Mouse (Mus musculus) liver (tissue): ENCODE results near the gene Rims3.

Source experiments
- DNase-seq: peaks from one replicate; pipeline ENCODE4 v3.0.0-alpha.2; 2020; ENCODE audit warnings: mixed read lengths

Rims3 gene

DNA sequence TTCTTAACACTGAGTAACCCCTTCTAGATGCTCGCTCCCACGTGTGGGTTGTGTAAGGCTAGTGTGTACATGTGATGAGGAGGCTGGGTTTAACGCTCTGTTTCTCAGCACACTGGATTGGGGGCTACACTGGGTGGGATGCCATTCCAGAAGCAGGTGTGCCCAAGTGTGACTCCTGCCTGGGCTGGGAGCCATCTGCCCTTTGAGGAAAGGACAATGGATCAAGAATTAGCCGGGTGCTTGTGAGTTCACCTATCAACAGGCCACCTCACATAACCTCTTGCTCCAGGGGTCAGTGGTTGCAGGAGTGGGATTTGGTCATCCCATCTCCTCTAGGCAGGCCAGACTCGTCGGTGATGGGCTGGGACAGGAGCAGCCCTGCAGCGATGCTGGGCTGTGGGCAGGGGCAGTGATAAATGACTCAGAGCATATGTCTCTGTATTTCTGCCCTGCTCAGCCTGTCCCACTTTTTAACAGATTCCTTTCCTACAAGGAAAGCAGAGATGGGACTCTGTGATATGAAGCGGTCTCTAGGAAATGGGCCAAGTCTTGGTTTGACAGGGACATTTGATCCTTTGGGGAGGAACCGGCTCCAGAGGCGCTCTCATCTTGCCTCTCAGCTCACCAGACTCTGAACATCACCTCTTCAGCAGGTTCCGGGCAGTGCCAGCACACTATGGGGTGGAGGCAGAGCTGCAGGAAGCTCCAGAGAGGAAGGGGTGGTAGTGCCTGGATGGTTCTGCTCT, 39.2 kb downstream of the Rims3 start:
- DNase-seq = no peak

GRCm38 (mm10) chr4:120894584-120894983, 40.0 kb downstream of the Rims3 start:
- DNase-seq = no peak

GRCm38 (mm10) chr4:120895226-120895625, 40.6 kb downstream of the Rims3 start:
- DNase-seq = no peak

DNA sequence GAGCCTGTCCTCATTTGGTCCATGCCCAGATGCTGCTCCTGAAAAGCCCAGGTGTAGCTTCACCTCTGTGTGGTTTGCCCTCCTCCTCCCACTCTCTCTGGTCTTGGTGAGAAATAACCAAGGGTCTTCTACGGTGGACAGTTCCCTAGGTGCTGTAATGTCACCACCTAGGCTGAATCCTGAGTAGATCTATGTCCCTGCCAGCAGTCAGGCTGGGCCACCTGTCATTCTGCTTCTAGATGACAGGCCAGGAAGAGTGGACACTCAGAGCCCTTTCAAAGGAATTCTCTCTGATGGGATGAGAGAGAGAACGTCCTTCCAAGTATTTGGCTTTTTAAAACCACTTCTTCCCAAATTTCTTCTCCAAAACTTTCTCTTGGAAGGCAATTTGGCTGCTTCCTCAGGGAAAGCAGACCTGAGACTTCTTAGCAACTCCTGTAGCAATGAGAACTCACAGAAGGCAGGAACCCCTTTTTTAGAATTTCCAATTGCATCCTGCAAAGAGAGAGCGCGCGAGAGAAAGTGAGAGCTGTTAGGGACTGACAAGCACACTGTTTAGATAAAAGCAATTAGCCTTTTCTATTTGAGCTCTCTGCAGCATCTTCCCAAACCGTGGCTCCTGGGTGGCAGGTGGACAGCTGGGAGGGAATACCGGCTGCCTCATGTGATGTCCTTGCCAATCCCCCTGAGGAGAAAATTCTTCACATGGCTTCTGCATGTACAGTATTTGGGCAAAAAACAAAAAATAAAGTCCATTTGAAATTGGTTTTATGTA, 41.4 kb downstream of the Rims3 start:
- DNase-seq = no peak

DNA sequence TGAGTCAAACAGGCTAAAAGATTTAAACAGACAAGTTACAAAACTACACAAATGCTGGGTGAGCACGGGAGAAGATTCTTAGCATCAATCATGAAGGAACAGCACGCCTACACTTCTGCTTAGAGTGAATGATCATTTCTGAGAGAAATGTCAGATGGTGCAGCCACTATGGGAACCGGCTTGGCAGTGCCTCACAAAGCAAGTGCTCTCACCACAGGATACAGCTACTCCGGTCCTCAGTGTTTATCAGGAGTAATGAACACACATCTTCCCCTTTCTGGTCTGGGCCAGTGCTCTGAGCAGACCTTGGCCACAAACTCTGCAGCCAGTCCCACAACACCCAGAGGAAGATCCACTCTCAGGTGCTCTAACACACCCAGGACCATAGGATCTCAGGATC, 49.9 kb downstream of the Rims3 start:
- no peak for DNase-seq

- DNase-seq = no peak
Observed at GRCm38 (mm10) chr4:120905644-120906043, 51.0 kb downstream of the Rims3 start.

- DNase-seq = peak; percentile 75
Observed at GRCm38 (mm10) chr4:120909558-120910150, 55.0 kb downstream of the Rims3 start.

GRCm38 (mm10) chr4:120911086-120911485, 56.5 kb downstream of the Rims3 start:
- no peak for DNase-seq

- DNase-seq = no peak
Observed at GRCm38 (mm10) chr4:120912866-120913265, 58.2 kb downstream of the Rims3 start.

- no peak for DNase-seq
Observed at GRCm38 (mm10) chr4:120913443-120913842, 58.8 kb downstream of the Rims3 start.

GRCm38 (mm10) chr4:120913861-120914260, 59.2 kb downstream of the Rims3 start:
- DNase-seq = no peak

- no peak for DNase-seq
Observed at GRCm38 (mm10) chr4:120914501-120914900, 59.9 kb downstream of the Rims3 start.

GRCm38 (mm10) chr4:120921461-120921860, 66.8 kb downstream of the Rims3 start:
- DNase-seq = no peak

- peak; percentile 93 for DNase-seq
Observed at GRCm38 (mm10) chr4:120924554-120925299, 70.1 kb downstream of the Rims3 start, which contains the start of gene Exo5. Gene Exo5, minus strand, starts transcription at chr4:120925017.

- peak; percentile 54 for DNase-seq
Observed at GRCm38 (mm10) chr4:120925386-120925785, 70.8 kb downstream of the Rims3 start.

DNA sequence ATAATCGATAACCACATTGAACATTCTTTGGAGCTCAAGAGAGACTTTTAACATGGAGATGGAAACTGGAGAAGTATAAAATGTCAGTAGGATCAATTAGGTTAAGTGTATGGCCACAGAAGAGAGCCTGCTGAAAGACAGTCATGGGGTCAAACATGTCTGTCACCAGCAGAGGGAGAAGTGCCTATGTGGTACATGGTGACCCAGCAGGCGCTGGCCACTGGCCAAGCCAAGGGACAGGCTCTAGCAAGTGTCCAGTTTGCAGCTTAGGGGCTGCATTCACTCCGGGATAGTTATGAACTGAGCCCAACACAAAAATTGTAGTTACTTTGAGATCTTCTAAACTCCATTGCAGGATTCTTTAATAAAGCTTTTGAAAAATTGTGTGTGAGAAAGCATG, 74.1 kb downstream of the Rims3 start:
- DNase-seq = no peak

DNA sequence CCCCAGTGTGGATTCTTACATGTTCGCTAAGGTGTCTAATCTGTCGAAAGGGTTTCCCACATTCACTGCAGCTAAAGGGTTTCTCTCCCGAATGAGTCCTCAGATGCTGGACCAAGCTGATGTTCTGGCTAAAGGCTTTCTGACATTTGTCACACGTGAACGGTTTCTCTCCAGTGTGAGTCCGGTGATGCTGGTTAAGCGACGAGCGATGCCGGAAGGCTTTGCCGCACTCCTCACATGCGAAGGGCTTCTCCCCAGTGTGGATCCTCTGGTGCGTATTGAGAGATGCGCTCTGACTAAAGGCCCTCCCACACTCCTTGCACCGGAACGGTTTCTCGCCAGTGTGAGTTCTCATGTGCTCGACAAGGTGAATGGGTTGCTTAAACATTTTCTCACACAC, 76.1 kb downstream of the Rims3 start:
- no peak for DNase-seq

DNA sequence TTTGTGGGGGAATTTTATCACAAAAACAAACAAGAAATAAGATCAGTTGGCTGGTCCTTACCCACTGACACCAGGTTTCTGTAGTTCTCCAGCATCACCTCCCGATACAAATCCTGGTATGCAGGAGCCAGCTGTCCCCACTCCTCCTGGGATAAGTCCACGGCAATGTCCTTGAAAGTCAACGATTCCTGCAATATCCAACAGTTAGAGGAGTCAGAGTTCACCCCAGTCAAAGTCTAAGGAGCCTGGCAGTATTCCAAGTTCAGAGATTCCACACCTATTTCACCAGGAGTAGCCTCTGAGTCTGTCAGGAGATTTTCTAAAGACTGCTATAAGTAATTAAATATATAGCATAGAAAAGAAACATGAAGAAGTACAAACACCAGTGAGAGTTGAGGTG, 80.4 kb downstream of the Rims3 start:
- no peak for DNase-seq
